Comparison of ENCODE assay signal across 8 mouse cellular contexts in genomic region chr4:120951428-120951973, GRCm38 (mm10). TPM values are rescaled to one million over a fixed set of nuclear protein-coding genes. Genes with fewer than 3 reads are reported as not detected.
DNase-seq lines count a peak whose midpoint lies in the region; ATAC-seq and TF ChIP-seq lines count a peak whose summit lies in the region.

TSS of gene Zfp69 (minus strand) at chr4:120951699.

- H3K9me3 ChIP-seq in CH12.LX (replicated peaks; ENCODE audit: low read length), result no peaks in the 10 kb centered on the region
- H3K9me3 ChIP-seq in heart, embryonic 14.5 days (ENCODE audit: control insufficient read depth, low read length), result no peaks in the 10 kb centered on the region
- H3K9me3 ChIP-seq in liver, embryonic 15.5 days (replicated peaks), result no peaks in the 10 kb centered on the region
- H3K9me3 ChIP-seq in neural tube, embryonic 11.5 days (ENCODE audit: control insufficient read depth, low read length), result no peaks in the 10 kb centered on the region
- H3K9me3 ChIP-seq in stomach, embryonic 16.5 days (replicated peaks; ENCODE audit: control insufficient read depth, low read length), result no peaks in the 10 kb centered on the region

- in situ Hi-C loops in CH12.LX (cut with MboI; ENCODE audit: low pct_ligation_motif_present, low pct_unique_long_range_greater_than_20kb, low sequenced_read_pairs), result no loop called here

- H3K27ac ChIP-seq in CH12.LX (ENCODE audit: insufficient read depth, low read depth), result no peak within 1 kb of the TSS
- peak within 1 kb of the TSS; percentile 93 to 96 for H3K27ac ChIP-seq in heart, embryonic 14.5 days (replicated peaks in 1 of 2; ENCODE audit: control insufficient read depth in 1 of 2, insufficient read depth in 1 of 2, low read depth in 2 of 2, low read length in 2 of 2)
- peak within 1 kb of the TSS; percentile 90 for H3K27ac ChIP-seq in liver, embryonic 15.5 days (replicated peaks)
- H3K27ac ChIP-seq in neural tube, embryonic 11.5 days (ENCODE audit: low read depth, low read length), result peak within 1 kb of the TSS; percentile 85
- peak within 1 kb of the TSS; percentile 79 for H3K27ac ChIP-seq in stomach, embryonic 16.5 days (ENCODE audit: low read length)

- TF ChIP-seq CTCF in CH12.LX (conservative IDR thresholded peaks at IDR 0.05 in 1 of 2, IDR thresholded peaks at IDR 0.05 in 1 of 2; ENCODE audit: low read depth in 2 of 2, low read length in 2 of 2), result no peak

- no peak for TF ChIP-seq EP300 in CH12.LX (IDR thresholded peaks at IDR 0.05; ENCODE audit: low read length)

- dilution Hi-C loops in CH12.LX (cut with MboI; ENCODE audit: extremely low pct_ligation_motif_present, extremely low pct_unique_long_range_greater_than_20kb, low sequenced_read_pairs), result no loop called here

- peak; percentile 97 for TF ChIP-seq POLR2A in CH12.LX (IDR thresholded peaks at IDR 0.05; ENCODE audit: low read depth, low read length)

- H3K9ac ChIP-seq in CH12.LX (ENCODE audit: insufficient read depth, low read depth), result peak within 1 kb of the TSS; percentile 87
- H3K9ac ChIP-seq in heart, embryonic 14.5 days (ENCODE audit: low read length), result peak within 1 kb of the TSS; percentile 93
- peak within 1 kb of the TSS; percentile 85 for H3K9ac ChIP-seq in liver, embryonic 15.5 days
- H3K9ac ChIP-seq in neural tube, embryonic 11.5 days (ENCODE audit: low read length), result peak within 1 kb of the TSS; percentile 89
- H3K9ac ChIP-seq in stomach, embryonic 16.5 days (ENCODE audit: low read length), result peak within 1 kb of the TSS; percentile 92

- H3K4me2 ChIP-seq in CH12.LX (ENCODE audit: insufficient read depth, low read depth, poor library complexity, severe bottlenecking), result peak within 1 kb of the TSS; percentile 83
- H3K4me2 ChIP-seq in heart, embryonic 14.5 days (ENCODE audit: low read length), result peak within 1 kb of the TSS; percentile 80
- peak within 1 kb of the TSS; percentile 99 for H3K4me2 ChIP-seq in liver, embryonic 15.5 days
- peak within 1 kb of the TSS; percentile 77 for H3K4me2 ChIP-seq in neural tube, embryonic 11.5 days (ENCODE audit: low read depth)
- peak within 1 kb of the TSS; percentile 91 for H3K4me2 ChIP-seq in stomach, embryonic 16.5 days (ENCODE audit: low read depth, low read length)

- DNase-seq in CH12.LX (ENCODE audit: extremely low read depth), result peak; percentile 83
- peak; percentile 84 for DNase-seq in c-Kit-negative CD71-positive TER-119-positive erythroid progenitor cells, embryonic 14.5 days (ENCODE audit: low read depth, low spot score)
- DNase-seq in fibroblast of lung, adult 2 months (ENCODE audit: low read depth), result peak; percentile 60
- peak; percentile 96 for DNase-seq in kidney, postnatal 14 days
- DNase-seq in neural tube, embryonic 11.5 days (ENCODE audit: low spot score), result peak; percentile 93

- H3K4me1 ChIP-seq in CH12.LX (ENCODE audit: control insufficient read depth in 1 of 2, insufficient read depth in 2 of 2), result peaks cover 6 to 44% of the 10 kb centered on the region in 2 experiments; a peak in 3 of 4 replicates
- peaks cover 0 to 8% of the 10 kb centered on the region in 2 experiments; a peak in 2 of 4 replicates for H3K4me1 ChIP-seq in heart, embryonic 14.5 days (ENCODE audit: control insufficient read depth in 2 of 2, insufficient read depth in 2 of 2, low read length in 2 of 2)
- H3K4me1 ChIP-seq in liver, embryonic 15.5 days (replicated peaks), result peaks cover 34% of the 10 kb centered on the region
- 0 out of 2 replicates have a peak, but pooled peaks cover 7% of the 10 kb centered on the region for H3K4me1 ChIP-seq in neural tube, embryonic 11.5 days (ENCODE audit: control insufficient read depth, insufficient read depth, low read length)
- H3K4me1 ChIP-seq in stomach, embryonic 16.5 days (ENCODE audit: control insufficient read depth, insufficient read depth, low read length), result peaks cover 8% of the 10 kb centered on the region

- H3K27me3 ChIP-seq in CH12.LX (replicated peaks), result no peaks in the 10 kb centered on the region
- no peaks in the 10 kb centered on the region for H3K27me3 ChIP-seq in heart, embryonic 14.5 days (ENCODE audit: control insufficient read depth, insufficient read depth, low read length)
- no peaks in the 10 kb centered on the region for H3K27me3 ChIP-seq in liver, embryonic 15.5 days
- no peaks in the 10 kb centered on the region for H3K27me3 ChIP-seq in neural tube, embryonic 11.5 days (ENCODE audit: control insufficient read depth, insufficient read depth, low read length)
- no peaks in the 10 kb centered on the region for H3K27me3 ChIP-seq in stomach, embryonic 16.5 days (ENCODE audit: control insufficient read depth, insufficient read depth, low read length)

- under 1% methylated on average over 52 of the region's 60 CpGs for WGBS in heart, embryonic 14.5 days
- under 1% methylated on average over 60 of the region's 60 CpGs for WGBS in liver, embryonic 15.5 days (ENCODE audit: insufficient replicate concordance)
- WGBS in neural tube, embryonic 11.5 days, result under 1% methylated on average over 56 of the region's 60 CpGs
- WGBS in stomach, embryonic 16.5 days, result under 1% methylated on average over 60 of the region's 60 CpGs

- no peak for TF ChIP-seq RAD21 in CH12.LX (IDR thresholded peaks at IDR 0.05; ENCODE audit: low read depth, low read length)

- peak within 1 kb of the TSS; percentile 75 to 81 (median 77) for H3K4me3 ChIP-seq in CH12.LX (replicated peaks in 1 of 3; ENCODE audit: low read depth in 2 of 3, low read length in 2 of 3, poor library complexity in 1 of 3)
- H3K4me3 ChIP-seq in heart, embryonic 14.5 days (ENCODE audit: control insufficient read depth in 1 of 2, insufficient read depth in 1 of 2, low read depth in 1 of 2, low read length in 2 of 2), result peak within 1 kb of the TSS; percentile 82 to 86
- H3K4me3 ChIP-seq in liver, embryonic 15.5 days (replicated peaks), result peak within 1 kb of the TSS; percentile 80
- peak within 1 kb of the TSS; percentile 76 for H3K4me3 ChIP-seq in neural tube, embryonic 11.5 days (ENCODE audit: low read depth, low read length)
- H3K4me3 ChIP-seq in stomach, embryonic 16.5 days (replicated peaks; ENCODE audit: low read length), result peak within 1 kb of the TSS; percentile 87

- peak; percentile 95 for ATAC-seq in heart, embryonic 14.5 days (ENCODE audit: insufficient number of reproducible peaks, insufficient read depth, low FRiP score, low read depth)
- peak; percentile 95 for ATAC-seq in liver, embryonic 15.5 days (ENCODE audit: insufficient read depth)
- ATAC-seq in neural tube, embryonic 11.5 days (ENCODE audit: insufficient read depth, low FRiP score, low TSS enrichment), result peak; percentile 96
- peak; percentile 98 for ATAC-seq in stomach, embryonic 16.5 days (ENCODE audit: insufficient read depth, low FRiP score)

- peaks cover 0 to 12% of the 10 kb centered on the region in 2 experiments for H3K36me3 ChIP-seq in CH12.LX (replicated peaks in 1 of 2; ENCODE audit: control insufficient read depth in 1 of 2, insufficient read depth in 1 of 2, low read length in 1 of 2)
- H3K36me3 ChIP-seq in heart, embryonic 14.5 days (ENCODE audit: control insufficient read depth, insufficient read depth, low read length), result peaks cover 11% of the 10 kb centered on the region
- H3K36me3 ChIP-seq in liver, embryonic 15.5 days (replicated peaks), result peaks cover 3% of the 10 kb centered on the region; the same call in 1 of the 2 replicates
- no peaks in the 10 kb centered on the region; the same call in 1 of the 2 replicates for H3K36me3 ChIP-seq in neural tube, embryonic 11.5 days (ENCODE audit: control insufficient read depth, insufficient read depth, low read length)
- H3K36me3 ChIP-seq in stomach, embryonic 16.5 days (ENCODE audit: control insufficient read depth, insufficient read depth, low read length), result no peaks in the 10 kb centered on the region

- no peaks in the 10 kb centered on the region for H3K79me2 ChIP-seq in CH12.LX (replicated peaks; ENCODE audit: control insufficient read depth, extremely low read depth, insufficient read depth, poor library complexity, severe bottlenecking)

TF ChIP-seq in CH12.LX, 34 proteins besides CTCF, POLR2A, EP300 and RAD21 (continues in another document):
- TF ChIP-seq ETS1 (conservative IDR thresholded peaks at IDR 0.05; ENCODE audit: low read depth, low read length), result no peak; the same call in 1 of the 2 replicates
- TF ChIP-seq NELFE (IDR thresholded peaks at IDR 0.05; ENCODE audit: low read depth, low read length), result peak; percentile 95
- TF ChIP-seq UBTF (IDR thresholded peaks at IDR 0.05; ENCODE audit: low read depth, low read length), result peak; percentile 87
- TF ChIP-seq TCF12 (IDR thresholded peaks at IDR 0.05; ENCODE audit: low read depth, low read length), result peak; percentile 75; the same call in 1 of the 2 replicates
- TF ChIP-seq HCFC1 (IDR thresholded peaks at IDR 0.05; ENCODE audit: low read depth, low read length), result peak; percentile 66
- TF ChIP-seq SMC3 (IDR thresholded peaks at IDR 0.05; ENCODE audit: low read depth, low read length), result no peak
- TF ChIP-seq IRF4 (IDR thresholded peaks at IDR 0.05; ENCODE audit: low read depth, low read length), result peak; percentile 40
- TF ChIP-seq SIN3A (IDR thresholded peaks at IDR 0.05; ENCODE audit: low read length), result peak; percentile 63
- peak; percentile 98 for TF ChIP-seq ELF1 (IDR thresholded peaks at IDR 0.05; ENCODE audit: low read depth, low read length)
- TF ChIP-seq NRF1 (IDR thresholded peaks at IDR 0.05; ENCODE audit: low read depth, low read length), result 0 out of 2 replicates have a peak, but pooled peaks have one; percentile 41
- TF ChIP-seq MXI1 (IDR thresholded peaks at IDR 0.05; ENCODE audit: low read depth, low read length), result no peak; the same call in 1 of the 2 replicates
- peak; percentile 70; the same call in 1 of the 2 replicates for TF ChIP-seq ZMIZ1 (IDR thresholded peaks at IDR 0.05; ENCODE audit: low read depth, low read length)
- no peak for TF ChIP-seq PAX5 (IDR thresholded peaks at IDR 0.05; ENCODE audit: low read length)
- TF ChIP-seq CHD1 (IDR thresholded peaks at IDR 0.05; ENCODE audit: low read depth, low read length), result no peak
- TF ChIP-seq POLR2AphosphoS2 (IDR thresholded peaks at IDR 0.05; ENCODE audit: low read depth, low read length), result peak; percentile 80
- no peak for TF ChIP-seq ZC3H11A (IDR thresholded peaks at IDR 0.05; ENCODE audit: low read depth, low read length)
- 0 out of 2 replicates have a peak, but pooled peaks have one; percentile 55 for TF ChIP-seq TBP (conservative IDR thresholded peaks at IDR 0.05; ENCODE audit: low read depth, low read length)

RNA-seq across cellular contexts. Expression of gene Zfp69, which starts in this region (rescaled TPM):
- total RNA-seq in CH12.LX (2012; rRNA removed) (0.71 and 0.89 TPM in 2 replicates), CH12.LX (2014; rRNA removed) (0.46 and 0.72 TPM in 2 replicates)
- polyA plus RNA-seq in CH12.LX (2012; ENCODE audit: insufficient read length, low read depth), result 1.3 and 2.2 TPM in 2 replicates
- 13.5 and 14.3 TPM in 2 replicates for polyA plus RNA-seq in heart, embryonic 14.5 days (2014; fragmentation: Nextera tagmentation; extraction: Ambion mirVana)
- polyA plus RNA-seq in liver, embryonic 15.5 days (2015; fragmentation: Nextera tagmentation; extraction: Ambion mirVana), result 1.6 and 1.7 TPM in 2 replicates
- 9.3 and 9.7 TPM in 2 replicates for polyA plus RNA-seq in neural tube, embryonic 11.5 days (2014; fragmentation: Nextera tagmentation; extraction: Ambion mirVana)
- polyA plus RNA-seq in stomach, embryonic 16.5 days (2015; fragmentation: Nextera tagmentation; extraction: Ambion mirVana), result 3.3 and 4.6 TPM in 2 replicates
